Mouse (Mus musculus) kidney, embryonic 16.5 days (tissue): ENCODE measurements around the gene Ccp110. TPM values are rescaled to one million over a fixed set of nuclear protein-coding genes. Genes with fewer than 3 reads are reported as not detected.

ENCODE experiments used
- ATAC-seq: fragments of 200-750 bp; cut with Nextera tagmentation; 2 replicates; pipeline ENCODE4 v1.8.0; 2017; ENCODE audit warnings: moderate TSS enrichment; ENCODE audit not compliant: low FRiP score, low TSS enrichment
- H3K27ac ChIP-seq: fragments of 300-500 bp; sonication (generic); 2 replicates; pipeline ENCODE4 v1.5.1; 2014; ENCODE audit warnings: low read length
- H3K27me3 ChIP-seq: fragments of 300-500 bp; sonication (generic); 2 replicates; pipeline ENCODE4 v1.6.1; 2014; ENCODE audit warnings: low read length, control low read depth, mixed read lengths; ENCODE audit not compliant: insufficient read depth
- H3K36me3 ChIP-seq: fragments of 300-500 bp; sonication (generic); 2 replicates; pipeline ENCODE4 v1.6.1; 2014; ENCODE audit warnings: low read length, control low read depth, mixed read lengths; ENCODE audit not compliant: insufficient read depth
- H3K4me1 ChIP-seq: fragments of 300-500 bp; sonication (generic); 2 replicates; pipeline ENCODE4 v1.6.1; 2014; ENCODE audit warnings: low read length, control low read depth, mixed read lengths; ENCODE audit not compliant: insufficient read depth
- H3K4me2 ChIP-seq: fragments of 300-500 bp; sonication (generic); replicated peaks from 2 replicates; pipeline ENCODE4 v1.6.1; 2014; ENCODE audit warnings: low read depth, low read length
- H3K4me3 ChIP-seq: fragments of 300-500 bp; sonication (generic); 2 replicates; pipeline ENCODE4 v1.5.1; 2014; ENCODE audit warnings: mild to moderate bottlenecking, low read length
- H3K9ac ChIP-seq: fragments of 300-500 bp; sonication (generic); replicated peaks from 2 replicates; pipeline ENCODE4 v1.6.1; 2014; ENCODE audit warnings: low read length
- H3K9me3 ChIP-seq: fragments of 300-500 bp; sonication (generic); 2 replicates; pipeline ENCODE4 v1.6.1; 2016; ENCODE audit warnings: low read length, control low read depth
- WGBS: fragments of 180-500 bp; shearing (Covaris S2); extraction: QIAGEN DNeasy Blood & Tissue Kit; methylation state at CpG from one replicate; pipeline ENCODE4 v1.1.7; 2014; 5-methylcytosine and 5-hydroxymethylcytosine counted together
- polyA plus RNA-seq: library from polyadenylated mRNA; unstranded; fragments of >200 nt; fragmentation: Nextera tagmentation; extraction: Ambion mirVana; gene quantifications from 2 replicates; pipeline ENCODE4 v1.2.1, GENCODE M21; 2015

Ccp110 gene
- polyA plus RNA-seq, 1 experiment from 2014 or later, result 20.0 TPM

DNA sequence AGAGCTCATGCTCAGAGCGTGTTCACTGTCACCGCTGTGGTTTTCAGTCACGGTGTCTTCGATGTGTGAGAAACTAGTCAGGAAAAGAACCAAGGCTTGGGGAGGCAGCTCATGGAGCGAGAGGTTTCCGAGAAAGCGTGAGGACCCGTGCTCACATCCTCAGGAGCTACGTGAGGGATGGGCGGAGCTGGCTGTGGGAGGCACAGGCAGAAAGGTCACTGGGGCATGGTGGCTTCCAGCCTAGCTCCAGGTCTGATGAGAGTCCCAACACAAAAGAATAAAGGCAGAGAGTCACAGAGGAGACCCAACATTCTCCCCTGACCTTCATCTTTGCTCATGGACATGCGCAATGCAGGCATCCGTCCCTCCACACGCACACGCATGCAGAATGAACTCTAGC lies 52.4 kb downstream of the Ccp110 start:
- no peak overlapping the region for H3K9ac ChIP-seq
- H3K4me2 ChIP-seq, result no peak overlapping the region
- no peak for ATAC-seq
- peak overlapping the region; percentile 30; the same call in 1 of the 2 replicates for H3K27ac ChIP-seq
- peaks cover 15% of the 10 kb centered on the region for H3K36me3 ChIP-seq
- H3K4me3 ChIP-seq, result no peak overlapping the region
- no peaks in the 10 kb centered on the region for H3K27me3 ChIP-seq
- 75% methylated on average over 14 of the region's 14 CpGs for WGBS
- H3K4me1 ChIP-seq, result no peaks in the 10 kb centered on the region
- no peaks in the 10 kb centered on the region for H3K9me3 ChIP-seq

DNA sequence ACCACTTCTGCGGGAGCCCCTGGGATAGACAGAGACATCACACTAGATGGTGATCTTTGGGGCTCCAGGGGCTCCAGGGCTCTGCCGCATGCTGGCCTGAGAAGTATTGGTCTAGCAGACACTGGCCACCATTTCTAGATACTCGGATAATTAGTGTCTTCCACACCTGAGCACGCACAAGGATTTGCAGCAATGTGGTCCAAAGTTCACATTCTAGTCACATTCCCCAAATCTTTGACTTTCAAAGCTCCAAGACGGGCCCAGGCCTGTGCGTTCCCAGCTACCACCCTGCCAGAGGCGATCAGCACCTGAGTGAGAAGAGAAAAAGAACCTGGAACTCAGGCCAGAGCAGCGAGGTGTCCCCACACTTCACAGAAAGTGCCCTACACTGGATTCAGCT lies 53.3 kb downstream of the Ccp110 start:
- Histone ChIP-seq H3K4me2 (no peak overlapping the region), H3K4me3 (no peak overlapping the region), H3K27me3 (no peaks in the 10 kb centered on the region), H3K27ac (peak overlapping the region; percentile 8; the same call in 1 of the 2 replicates), H3K9ac (no peak overlapping the region), H3K9me3 (no peaks in the 10 kb centered on the region), H3K4me1 (no peaks in the 10 kb centered on the region), H3K36me3 (peaks cover 12% of the 10 kb centered on the region)
- WGBS, result 73% methylated on average over 8 of the region's 8 CpGs
- ATAC-seq, result peak; percentile 65

- H3K27ac ChIP-seq, result no peak overlapping the region; the same call in 1 of the 2 replicates
- H3K4me2 ChIP-seq, result no peak overlapping the region
- H3K4me1 ChIP-seq, result no peaks in the 10 kb centered on the region
- no peak for ATAC-seq
- H3K27me3 ChIP-seq, result no peaks in the 10 kb centered on the region
- H3K9me3 ChIP-seq, result no peaks in the 10 kb centered on the region
- 60% methylated on average over 18 of the region's 18 CpGs for WGBS
- H3K9ac ChIP-seq, result no peak overlapping the region
- H3K4me3 ChIP-seq, result no peak overlapping the region
- peaks cover 6% of the 10 kb centered on the region; the same call in 1 of the 2 replicates for H3K36me3 ChIP-seq
These were observed 53.9 kb downstream of the Ccp110 start for GRCm38 (mm10) chr7:118766119-118766833.

- H3K4me1 ChIP-seq, result no peaks in the 10 kb centered on the region
- H3K27me3 ChIP-seq, result no peaks in the 10 kb centered on the region
- no peak overlapping the region for H3K4me2 ChIP-seq
- H3K9ac ChIP-seq, result no peak overlapping the region
- 84% methylated on average over 5 of the region's 5 CpGs for WGBS
- H3K36me3 ChIP-seq, result peaks cover under 1% of the 10 kb centered on the region; the same call in 1 of the 2 replicates
- H3K9me3 ChIP-seq, result no peaks in the 10 kb centered on the region
- no peak overlapping the region for H3K4me3 ChIP-seq
- no peak for ATAC-seq
- no peak overlapping the region for H3K27ac ChIP-seq
These were observed 54.5 kb downstream of the Ccp110 start for GRCm38 (mm10) chr7:118766834-118767224.

GRCm38 (mm10) chr7:118769208-118769607 lies 56.9 kb downstream of the Ccp110 start:
- Histone ChIP-seq H3K27me3 (no peaks in the 10 kb centered on the region), H3K4me3 (no peak overlapping the region), H3K9ac (no peak overlapping the region; the same call in 1 of the 2 replicates), H3K36me3 (0 out of 2 replicates have a peak, but pooled peaks cover 8% of the 10 kb centered on the region), H3K27ac (no peak overlapping the region), H3K4me2 (no peak overlapping the region), H3K9me3 (no peaks in the 10 kb centered on the region), H3K4me1 (no peaks in the 10 kb centered on the region)
- 48% methylated on average over 8 of the region's 8 CpGs for WGBS
- no peak for ATAC-seq

- Histone ChIP-seq H3K4me3 (no peak overlapping the region), H3K36me3 (0 out of 2 replicates have a peak, but pooled peaks cover 8% of the 10 kb centered on the region), H3K9me3 (no peaks in the 10 kb centered on the region), H3K4me2 (no peak overlapping the region), H3K27me3 (no peaks in the 10 kb centered on the region), H3K4me1 (no peaks in the 10 kb centered on the region), H3K27ac (no peak overlapping the region), H3K9ac (no peak overlapping the region)
- 19% methylated on average over 1 of the region's 1 CpGs for WGBS
- no peak for ATAC-seq
These were observed 57.3 kb downstream of the Ccp110 start for GRCm38 (mm10) chr7:118769655-118770054.

DNA sequence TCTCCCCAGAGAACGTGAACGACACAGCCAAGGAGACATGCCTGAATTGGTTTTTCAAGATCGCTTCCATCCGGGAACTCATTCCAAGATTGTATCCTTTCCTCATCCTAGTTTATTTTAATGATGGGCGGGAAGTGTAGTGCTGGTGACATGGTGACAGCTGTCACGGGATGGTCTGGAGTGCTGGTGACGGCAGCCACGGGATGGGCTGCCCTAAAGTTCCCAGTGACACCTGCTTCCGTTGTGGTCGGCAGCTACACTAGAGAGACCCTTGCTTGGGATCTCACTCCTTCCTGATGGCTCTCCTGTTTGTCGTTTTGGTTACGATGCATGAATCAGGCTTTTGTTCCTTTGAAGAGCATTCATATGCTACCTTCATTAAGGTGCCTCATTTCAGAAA lies 60.7 kb downstream of the Ccp110 start:
- no peak for ATAC-seq
- Histone ChIP-seq H3K4me2 (no peak overlapping the region), H3K4me3 (no peak overlapping the region), H3K9ac (no peak overlapping the region), H3K4me1 (no peaks in the 10 kb centered on the region; the same call in 1 of the 2 replicates), H3K9me3 (no peaks in the 10 kb centered on the region), H3K27me3 (no peaks in the 10 kb centered on the region), H3K27ac (no peak overlapping the region), H3K36me3 (peaks cover 26% of the 10 kb centered on the region; the same call in 1 of the 2 replicates)
- 88% methylated on average over 12 of the region's 12 CpGs for WGBS

GRCm38 (mm10) chr7:118775991-118776390 lies 63.6 kb downstream of the Ccp110 start:
- H3K4me1 ChIP-seq, result no peaks in the 10 kb centered on the region; the same call in 1 of the 2 replicates
- H3K4me2 ChIP-seq, result no peak overlapping the region
- ATAC-seq, result no peak
- WGBS, result 80% methylated on average over 7 of the region's 7 CpGs
- no peaks in the 10 kb centered on the region for H3K27me3 ChIP-seq
- no peak overlapping the region for H3K4me3 ChIP-seq
- H3K9me3 ChIP-seq, result no peaks in the 10 kb centered on the region
- H3K9ac ChIP-seq, result no peak overlapping the region; the same call in 1 of the 2 replicates
- no peak overlapping the region for H3K27ac ChIP-seq
- peaks cover 33% of the 10 kb centered on the region for H3K36me3 ChIP-seq

DNA sequence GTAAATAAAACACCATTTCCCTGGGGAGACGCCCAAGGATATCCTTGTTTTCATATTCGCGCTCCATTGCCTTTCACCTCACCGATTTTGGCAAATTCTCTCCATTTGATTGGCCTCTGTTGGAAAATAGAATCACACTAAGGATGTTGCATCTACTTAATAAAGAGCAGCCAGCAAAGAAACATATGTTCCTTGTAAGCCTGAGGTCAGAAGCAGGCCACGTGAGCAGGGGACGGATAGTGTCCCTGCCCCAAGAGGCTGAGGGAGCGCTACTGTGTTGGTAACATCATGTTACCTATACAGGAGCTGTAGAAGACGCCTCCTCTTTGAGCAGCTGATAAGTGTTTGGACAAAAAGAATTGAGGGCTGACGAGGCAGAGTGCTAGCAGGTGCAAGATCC lies 64.1 kb downstream of the Ccp110 start:
- WGBS, result 65% methylated on average over 9 of the region's 9 CpGs
- Histone ChIP-seq H3K9me3 (no peaks in the 10 kb centered on the region), H3K27ac (no peak overlapping the region), H3K27me3 (no peaks in the 10 kb centered on the region), H3K4me2 (no peak overlapping the region), H3K9ac (no peak overlapping the region), H3K36me3 (peaks cover 35% of the 10 kb centered on the region), H3K4me1 (no peaks in the 10 kb centered on the region; the same call in 1 of the 2 replicates), H3K4me3 (no peak overlapping the region)
- no peak for ATAC-seq
